Mouse (Mus musculus) lung, postnatal 0 days (tissue): ENCODE measurements at regions not wholly inside any gene's neighbourhood (a gene's known extent, or its start where the extent isn't known, plus 50 kb on each side); places are given as distances from the start of the nearest gene placed in this dataset.

Experiments
- CTCF ChIP-seq: IDR thresholded peaks from 2 replicates; pipeline ENCODE4 v1.5.1; 2016; ENCODE audit warnings: antibody characterized with exemption, mild to moderate bottlenecking
- EP300 ChIP-seq: IDR thresholded peaks from 2 replicates; pipeline ENCODE4 v1.6.1; 2016; ENCODE audit warnings: antibody characterized with exemption, mild to moderate bottlenecking, control low read depth

DNA sequence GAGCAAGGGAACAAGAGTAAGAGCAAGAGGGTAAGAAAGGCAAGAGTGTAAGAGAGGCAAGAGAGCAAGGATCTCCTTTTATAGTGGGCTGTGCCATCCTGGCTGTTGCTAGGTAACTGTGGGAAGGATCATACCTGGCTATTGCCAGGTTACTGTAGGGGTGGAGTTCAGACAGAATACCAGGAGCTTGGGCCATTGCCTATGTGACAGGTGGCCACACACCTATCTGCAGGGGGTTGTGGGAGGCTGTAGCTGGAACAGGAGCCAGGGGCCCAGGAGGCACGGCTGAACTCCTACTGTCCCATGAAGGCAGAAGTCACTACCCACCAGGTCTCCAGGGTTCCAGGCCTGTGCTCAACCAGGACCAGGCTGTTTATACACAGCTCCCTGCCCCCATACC, 1149.0 kb downstream of the 9330182O14Rik start:
- no peak for TF ChIP-seq CTCF
- TF ChIP-seq EP300 = no peak
